8 mouse cellular contexts compared by ENCODE assay signal in genomic region chr16:21339460-21340081, GRCm38 (mm10).
DNase-seq lines count a peak whose midpoint lies in the region; ATAC-seq and TF ChIP-seq lines count a peak whose summit lies in the region.

No protein-coding gene starts in this region.

- TF ChIP-seq CTCF in heart, postnatal 0 days (IDR thresholded peaks at IDR 0.05; ENCODE audit: low read depth): no peak

- peaks cover 10% of the 10 kb centered on the region for H3K4me1 ChIP-seq in forebrain, embryonic 11.5 days (replicated peaks; ENCODE audit: control insufficient read depth, insufficient read depth, low read length)
- H3K4me1 ChIP-seq in heart, postnatal 0 days (ENCODE audit: control insufficient read depth, insufficient read depth): peaks cover 22% of the 10 kb centered on the region

- H3K9ac ChIP-seq in forebrain, embryonic 11.5 days (ENCODE audit: low read length): peak overlapping the region; percentile 30; the same call in 1 of the 2 replicates
- 0 out of 2 replicates have a peak overlapping the region, but pooled peaks have one; percentile 14 for H3K9ac ChIP-seq in heart, postnatal 0 days (replicated peaks; ENCODE audit: low read depth, low read length)

- 14% methylated on average over 11 of the region's 11 CpGs for WGBS in forebrain, embryonic 11.5 days
- WGBS in heart, postnatal 0 days: 10% methylated on average over 11 of the region's 11 CpGs

- H3K27ac ChIP-seq in forebrain, embryonic 11.5 days (ENCODE audit: low read depth, low read length): peak overlapping the region; percentile 80
- peak overlapping the region; percentile 95 for H3K27ac ChIP-seq in heart, postnatal 0 days (ENCODE audit: low read depth)

- DNase-seq in 3134 (ENCODE audit: extremely low read depth, insufficient read length, low spot score): peak; percentile 85
- DNase-seq in brain, embryonic 18.5 days (ENCODE audit: low read depth, low spot score): peak; percentile 67
- peak; percentile 87 for DNase-seq in forebrain, embryonic 11.5 days (ENCODE audit: low spot score)
- DNase-seq in heart, postnatal 0 days (ENCODE audit: low spot score): peak; percentile 56
- DNase-seq in layer of hippocampus, adult 9-11 months: peak; percentile 63
- peak; percentile 54 for DNase-seq in lung, postnatal 25 days (ENCODE audit: low spot score)
- DNase-seq in right cerebral cortex, postnatal 10 days (ENCODE audit: low spot score in 2 of 2): peak; percentile 84 to 89
- no peak for DNase-seq in spleen, adult 12 weeks (ENCODE audit: low spot score)

- H3K27me3 ChIP-seq in forebrain, embryonic 11.5 days (ENCODE audit: control insufficient read depth, insufficient read depth, low read length): peaks cover 30% of the 10 kb centered on the region
- no peaks in the 10 kb centered on the region for H3K27me3 ChIP-seq in heart, postnatal 0 days (ENCODE audit: control insufficient read depth, insufficient read depth, low read length)

- no peak overlapping the region for H3K4me3 ChIP-seq in forebrain, embryonic 11.5 days (ENCODE audit: low read depth, low read length)
- no peak overlapping the region for H3K4me3 ChIP-seq in heart, postnatal 0 days (ENCODE audit: low read depth, low read length)

- H3K4me2 ChIP-seq in forebrain, embryonic 11.5 days (ENCODE audit: low read depth, low read length, severe bottlenecking): peak overlapping the region; percentile 35
- no peak overlapping the region for H3K4me2 ChIP-seq in heart, postnatal 0 days (ENCODE audit: low read depth, low read length)

- H3K36me3 ChIP-seq in forebrain, embryonic 11.5 days (ENCODE audit: control insufficient read depth, insufficient read depth, low read length): no peaks in the 10 kb centered on the region
- H3K36me3 ChIP-seq in heart, postnatal 0 days (replicated peaks; ENCODE audit: control insufficient read depth, insufficient read depth, low read length): no peaks in the 10 kb centered on the region

- no peaks in the 10 kb centered on the region for H3K9me3 ChIP-seq in forebrain, embryonic 11.5 days (ENCODE audit: control insufficient read depth, low read length)
- no peaks in the 10 kb centered on the region for H3K9me3 ChIP-seq in heart, postnatal 0 days (replicated peaks; ENCODE audit: control insufficient read depth, low read length)

- ATAC-seq in forebrain, embryonic 11.5 days (replicated peaks; ENCODE audit: low FRiP score): peak; percentile 94
- peak; percentile 72 for ATAC-seq in heart, postnatal 0 days (ENCODE audit: insufficient read depth, low read depth)

- no peak for TF ChIP-seq EP300 in heart, postnatal 0 days (IDR thresholded peaks at IDR 0.05; ENCODE audit: low read depth)
